Mouse (Mus musculus): ENCODE measurements around the gene Anapc2. TPM values are rescaled to one million over a fixed set of nuclear protein-coding genes. Genes with fewer than 3 reads are reported as not detected.
A peak's percentile ranks its signal among the peaks of the same experiment; 100 is the strongest.

The Anapc2 gene
- polyA plus RNA-seq, 1 experiment from 2014 or later, result 111 TPM

- 8% methylated on average over 31 of the region's 31 CpGs for whole genome bisulfite sequencing
- Histone ChIP-seq H3K27me3 (ENCODE audit: control insufficient read depth, insufficient read depth, low read length) (peaks cover 47% of the 10 kb centered on the region), H3K36me3 (ENCODE audit: control insufficient read depth, insufficient read depth, low read length) (no peaks in the 10 kb centered on the region)
These were observed 46.1 kb downstream of the Anapc2 start for GRCm38 (mm10) chr2:25318119-25318966.

GRCm38 (mm10) chr2:25318971-25319773, 46.9 kb downstream of the Anapc2 start, which contains the start of gene Grin1:
Gene Grin1, minus strand, starts transcription at chr2:25319187.
- ATAC-seq (ENCODE audit: low FRiP score, low TSS enrichment), result peak; percentile 72
- H3K27ac ChIP-seq (ENCODE audit: low read depth, low read length), result no peak within 1 kb of the TSS
- no peaks in the 10 kb centered on the region for H3K9me3 ChIP-seq (ENCODE audit: control insufficient read depth, low read length)
- H3K9ac ChIP-seq (ENCODE audit: low read depth, low read length), result no peak within 1 kb of the TSS
- peak within 1 kb of the TSS; percentile 32 for H3K4me3 ChIP-seq (ENCODE audit: low read length)
- H3K4me2 ChIP-seq (replicated peaks; ENCODE audit: low read depth, low read length), result peak within 1 kb of the TSS; percentile 46
- WGBS, result 9% methylated on average over 58 of the region's 58 CpGs
- peaks cover 3% of the 10 kb centered on the region; the same call in 1 of the 2 replicates for H3K4me1 ChIP-seq (ENCODE audit: control insufficient read depth, insufficient read depth, low read length)
- H3K27me3 ChIP-seq (ENCODE audit: control insufficient read depth, insufficient read depth, low read length), result peaks cover 43% of the 10 kb centered on the region
- no peaks in the 10 kb centered on the region for H3K36me3 ChIP-seq (ENCODE audit: control insufficient read depth, insufficient read depth, low read length)

More at GRCm38 (mm10) chr2:25318119-25318966, 46.1 kb downstream of the Anapc2 start:
- H3K4me3 ChIP-seq (ENCODE audit: low read length), result peak overlapping the region; percentile 32
- H3K9me3 ChIP-seq (ENCODE audit: control insufficient read depth, low read length), result no peaks in the 10 kb centered on the region
- no peak overlapping the region for H3K27ac ChIP-seq (ENCODE audit: low read depth, low read length)
- no peak; the same call in 1 of the 2 replicates for ATAC-seq (ENCODE audit: low FRiP score, low TSS enrichment)
- peaks cover 3% of the 10 kb centered on the region; the same call in 1 of the 2 replicates for H3K4me1 ChIP-seq (ENCODE audit: control insufficient read depth, insufficient read depth, low read length)
- H3K4me2 ChIP-seq (replicated peaks; ENCODE audit: low read depth, low read length), result peak overlapping the region; percentile 46
- no peak overlapping the region for H3K9ac ChIP-seq (ENCODE audit: low read depth, low read length)

GRCm38 (mm10) chr2:25320084-25320483, 47.8 kb downstream of the Anapc2 start:
- Histone ChIP-seq H3K9ac (ENCODE audit: low read depth, low read length) (no peak overlapping the region), H3K4me3 (ENCODE audit: low read length) (no peak overlapping the region), H3K27ac (ENCODE audit: low read depth, low read length) (no peak overlapping the region), H3K4me2 (replicated peaks; ENCODE audit: low read depth, low read length) (no peak overlapping the region), H3K9me3 (ENCODE audit: control insufficient read depth, low read length) (no peaks in the 10 kb centered on the region), H3K36me3 (ENCODE audit: control insufficient read depth, insufficient read depth, low read length) (no peaks in the 10 kb centered on the region), H3K27me3 (ENCODE audit: control insufficient read depth, insufficient read depth, low read length) (peaks cover 39% of the 10 kb centered on the region), H3K4me1 (ENCODE audit: control insufficient read depth, insufficient read depth, low read length) (peaks cover 3% of the 10 kb centered on the region; the same call in 1 of the 2 replicates)
- WGBS, result 31% methylated on average over 2 of the region's 2 CpGs
- ATAC-seq (ENCODE audit: low FRiP score, low TSS enrichment), result no peak

GRCm38 (mm10) chr2:25326036-25326435, 53.8 kb downstream of the Anapc2 start:
- no peaks in the 10 kb centered on the region for H3K9me3 ChIP-seq (ENCODE audit: control insufficient read depth, low read length)
- no peak overlapping the region for H3K27ac ChIP-seq (ENCODE audit: low read depth, low read length)
- 74% methylated on average over 2 of the region's 2 CpGs for WGBS
- H3K4me2 ChIP-seq (replicated peaks; ENCODE audit: low read depth, low read length), result no peak overlapping the region
- no peak overlapping the region for H3K9ac ChIP-seq (ENCODE audit: low read depth, low read length)
- peaks cover 5% of the 10 kb centered on the region for H3K27me3 ChIP-seq (ENCODE audit: control insufficient read depth, insufficient read depth, low read length)
- H3K36me3 ChIP-seq (ENCODE audit: control insufficient read depth, insufficient read depth, low read length), result no peaks in the 10 kb centered on the region
- no peaks in the 10 kb centered on the region for H3K4me1 ChIP-seq (ENCODE audit: control insufficient read depth, insufficient read depth, low read length)
- no peak overlapping the region for H3K4me3 ChIP-seq (ENCODE audit: low read length)
- no peak for ATAC-seq (ENCODE audit: low FRiP score, low TSS enrichment)

GRCm38 (mm10) chr2:25328440-25328839, 56.2 kb downstream of the Anapc2 start:
- H3K9ac ChIP-seq (ENCODE audit: low read depth, low read length), result no peak overlapping the region
- no peaks in the 10 kb centered on the region for H3K27me3 ChIP-seq (ENCODE audit: control insufficient read depth, insufficient read depth, low read length)
- no peak overlapping the region for H3K4me3 ChIP-seq (ENCODE audit: low read length)
- no peak overlapping the region for H3K27ac ChIP-seq (ENCODE audit: low read depth, low read length)
- no peak overlapping the region for H3K4me2 ChIP-seq (replicated peaks; ENCODE audit: low read depth, low read length)
- whole genome bisulfite sequencing, result 42% methylated on average over 7 of the region's 7 CpGs
- no peaks in the 10 kb centered on the region for H3K36me3 ChIP-seq (ENCODE audit: control insufficient read depth, insufficient read depth, low read length)
- H3K4me1 ChIP-seq (ENCODE audit: control insufficient read depth, insufficient read depth, low read length), result peaks cover 9% of the 10 kb centered on the region
- no peak for ATAC-seq (ENCODE audit: low FRiP score, low TSS enrichment)
- no peaks in the 10 kb centered on the region for H3K9me3 ChIP-seq (ENCODE audit: control insufficient read depth, low read length)

- H3K4me3 ChIP-seq (ENCODE audit: low read length), result peak overlapping the region; percentile 95
- peak overlapping the region; percentile 95 for H3K9ac ChIP-seq (ENCODE audit: low read depth, low read length)
- H3K27ac ChIP-seq (ENCODE audit: low read depth, low read length), result no peak overlapping the region; the same call in 1 of the 2 replicates
- H3K4me2 ChIP-seq (replicated peaks; ENCODE audit: low read depth, low read length), result peak overlapping the region; percentile 60
- H3K4me1 ChIP-seq (ENCODE audit: control insufficient read depth, insufficient read depth, low read length), result peaks cover 10% of the 10 kb centered on the region
- H3K36me3 ChIP-seq (ENCODE audit: control insufficient read depth, insufficient read depth, low read length), result peaks cover 26% of the 10 kb centered on the region
- no peaks in the 10 kb centered on the region for H3K27me3 ChIP-seq (ENCODE audit: control insufficient read depth, insufficient read depth, low read length)
- WGBS, result 63% methylated on average over 9 of the region's 9 CpGs
- no peaks in the 10 kb centered on the region for H3K9me3 ChIP-seq (ENCODE audit: control insufficient read depth, low read length)
- no peak for ATAC-seq (ENCODE audit: low FRiP score, low TSS enrichment)
These were observed 59.2 kb downstream of the Anapc2 start for GRCm38 (mm10) chr2:25331470-25331869.

- peak within 1 kb of the TSS; percentile 82 for H3K27ac ChIP-seq (ENCODE audit: low read depth, low read length)
- peak within 1 kb of the TSS; percentile 95 for H3K4me3 ChIP-seq (ENCODE audit: low read length)
- no peaks in the 10 kb centered on the region for H3K27me3 ChIP-seq (ENCODE audit: control insufficient read depth, insufficient read depth, low read length)
- peaks cover 10% of the 10 kb centered on the region for H3K4me1 ChIP-seq (ENCODE audit: control insufficient read depth, insufficient read depth, low read length)
- H3K36me3 ChIP-seq (ENCODE audit: control insufficient read depth, insufficient read depth, low read length), result peaks cover 36% of the 10 kb centered on the region
- under 1% methylated on average over 78 of the region's 78 CpGs for WGBS
- peak; percentile 99 for ATAC-seq (ENCODE audit: low FRiP score, low TSS enrichment)
- peak within 1 kb of the TSS; percentile 80 for H3K4me2 ChIP-seq (replicated peaks; ENCODE audit: low read depth, low read length)
- no peaks in the 10 kb centered on the region for H3K9me3 ChIP-seq (ENCODE audit: control insufficient read depth, low read length)
- H3K9ac ChIP-seq (ENCODE audit: low read depth, low read length), result peak within 1 kb of the TSS; percentile 95
These were observed 60.2 kb downstream of the Anapc2 start, which contains the start of gene Man1b1 for GRCm38 (mm10) chr2:25332286-25333160. Gene Man1b1, plus strand, starts transcription at chr2:25332338.

GRCm38 (mm10) chr2:25333569-25333968, 61.3 kb downstream of the Anapc2 start:
- Histone ChIP-seq H3K36me3 (ENCODE audit: control insufficient read depth, insufficient read depth, low read length) (peaks cover 47% of the 10 kb centered on the region), H3K27me3 (ENCODE audit: control insufficient read depth, insufficient read depth, low read length) (no peaks in the 10 kb centered on the region), H3K9me3 (ENCODE audit: control insufficient read depth, low read length) (no peaks in the 10 kb centered on the region), H3K4me1 (ENCODE audit: control insufficient read depth, insufficient read depth, low read length) (peaks cover 10% of the 10 kb centered on the region), H3K4me3 (ENCODE audit: low read length) (peak overlapping the region; percentile 95), H3K4me2 (replicated peaks; ENCODE audit: low read depth, low read length) (peak overlapping the region; percentile 80), H3K27ac (ENCODE audit: low read depth, low read length) (no peak overlapping the region), H3K9ac (ENCODE audit: low read depth, low read length) (peak overlapping the region; percentile 95; the same call in 1 of the 2 replicates)
- WGBS, result 84% methylated on average over 2 of the region's 2 CpGs
- ATAC-seq (ENCODE audit: low FRiP score, low TSS enrichment), result no peak
